Mouse (Mus musculus) heart, embryonic 14.5 days (tissue): ENCODE measurements around the gene Slc25a31. TPM values are rescaled to one million over a fixed set of nuclear protein-coding genes. Genes with fewer than 3 reads are reported as not detected.

Experiments
- polyA plus RNA-seq: library from polyadenylated mRNA; unstranded; fragments of >200 nt; fragmentation: Nextera tagmentation; extraction: Ambion mirVana; gene quantifications from 2 replicates; pipeline ENCODE4 v1.2.1, GENCODE M21; 2014

The Slc25a31 gene
- polyA plus RNA-seq, 1 experiment from 2014 or later: 1.00 TPM

Other genes with a start within 250 kb of the Slc25a31 start
- 3.3 and 4.1 TPM in 2 replicates for gene Intu, start 177.6 kb upstream of the Slc25a31 start, polyA plus RNA-seq
- gene Hspa4l, start 35.6 kb downstream of the Slc25a31 start, polyA plus RNA-seq: 34.2 and 35.5 TPM in 2 replicates
- 32.0 and 34.6 TPM in 2 replicates for gene Plk4, start 91.2 kb downstream of the Slc25a31 start, polyA plus RNA-seq
- 6.9 and 7.9 TPM in 2 replicates for gene Mfsd8, start 138.0 kb downstream of the Slc25a31 start, polyA plus RNA-seq
- 18.9 and 19.8 TPM in 2 replicates for gene Abhd18, start 138.1 kb downstream of the Slc25a31 start, polyA plus RNA-seq
- 0.30 and 0.36 TPM in 2 replicates for gene 1700034I23Rik, start 193.7 kb downstream of the Slc25a31 start, polyA plus RNA-seq
- gene Larp1b, start 241.0 kb downstream of the Slc25a31 start, polyA plus RNA-seq: 14.5 and 15.7 TPM in 2 replicates